Mouse (Mus musculus) kidney, adult 2 months (tissue): Measurements from ENCODE around the gene 4930442H23Rik. TPM values are rescaled to one million over a fixed set of nuclear protein-coding genes. Genes with fewer than 3 reads are reported as not detected.
A peak's percentile ranks its signal among the peaks of the same experiment; 100 is the strongest.
"Not testable (repeated sequence)": the region's sequence is repeated elsewhere in the genome, so short reads cannot be mapped to it uniquely, and the experiment has no call there.

Experiments
- DNase-seq: peaks from one replicate; pipeline ENCODE4 v3.0.0; 2021
- H3K27ac ChIP-seq: fragments of 200-500 bp; 2 replicates; pipeline ENCODE4 v1.5.1; 2012; ENCODE audit warnings: low read depth, low read length, control low read depth, inconsistent platforms; ENCODE audit not compliant: insufficient read depth
- H3K27me3 ChIP-seq: fragments of 200-500 bp; replicated peaks from 2 replicates; pipeline ENCODE4 v1.6.1; 2012; ENCODE audit warnings: mild to moderate bottlenecking, moderate library complexity, low read length, inconsistent platforms; ENCODE audit not compliant: control insufficient read depth, insufficient read depth
- H3K36me3 ChIP-seq: fragments of 200-500 bp; 2 replicates; pipeline ENCODE4 v1.6.1; 2012; ENCODE audit warnings: mild to moderate bottlenecking, moderate library complexity, low read length, inconsistent platforms; ENCODE audit not compliant: control insufficient read depth, insufficient read depth
- H3K4me1 ChIP-seq: fragments of 200-500 bp; 2 replicates; pipeline ENCODE4 v1.6.1; 2011; ENCODE audit warnings: low read length; ENCODE audit not compliant: control insufficient read depth, insufficient read depth
- H3K4me3 ChIP-seq: fragments of 200-500 bp; 2 replicates; pipeline ENCODE4 v1.5.1; 2011; ENCODE audit warnings: mild to moderate bottlenecking, low read depth, low read length, control low read depth; ENCODE audit not compliant: insufficient read depth
- CTCF ChIP-seq: fragments of 200-500 bp; conservative IDR thresholded peaks from 2 replicates; pipeline ENCODE4 v1.5.1; 2011; ENCODE audit warnings: low read depth, mild to moderate bottlenecking, control low read depth, low read length, moderate library complexity, mixed read lengths; ENCODE audit not compliant: insufficient read depth, insufficient read length
- POLR2A ChIP-seq: fragments of 200-500 bp; IDR thresholded peaks from one replicate; pipeline ENCODE4 v1.6.1; 2011; ENCODE audit warnings: low read depth, low read length, control low read depth
- WGBS: fragments of 180-500 bp; shearing (Covaris S2); methylation state at CpG from one replicate; pipeline ENCODE4 v1.1.7; 2018; 5-methylcytosine and 5-hydroxymethylcytosine counted together
- polyA plus RNA-seq: library from polyadenylated mRNA; depleted of rRNA; stranded (reverse); fragments of >200 nt; gene quantifications from 2 replicates; pipeline ENCODE4 v1.2.3, GENCODE M21; 2012

4930442H23Rik gene
- polyA plus RNA-seq, 1 experiment: not detected

- no peak overlapping the region for H3K27ac ChIP-seq
Measured at GRCm38 (mm10) chr10:81221402-81222015, 37.9 kb upstream of the 4930442H23Rik start.

GRCm38 (mm10) chr10:81217964-81218363, 34.3 kb upstream of the 4930442H23Rik start:
- no peak overlapping the region for H3K4me3 ChIP-seq
- H3K27ac ChIP-seq: no peak overlapping the region
- TF ChIP-seq POLR2A (no peak), CTCF (peak; percentile 84)
- 0 out of 2 replicates have a peak, but pooled peaks cover 3% of the 10 kb centered on the region for H3K4me1 ChIP-seq
- no peaks in the 10 kb centered on the region for H3K27me3 ChIP-seq
- no peaks in the 10 kb centered on the region for H3K36me3 ChIP-seq
- 23% methylated on average over 7 of the region's 7 CpGs for WGBS
- peak; percentile 75 for DNase-seq

More at GRCm38 (mm10) chr10:81221402-81222015, 37.9 kb upstream of the 4930442H23Rik start:
- TF ChIP-seq CTCF (no peak), POLR2A (no peak)
- Histone ChIP-seq H3K27me3 (no peaks in the 10 kb centered on the region), H3K4me3 (no peak overlapping the region), H3K36me3 (no peaks in the 10 kb centered on the region), H3K4me1 (0 out of 2 replicates have a peak, but pooled peaks cover 3% of the 10 kb centered on the region)
- WGBS: 83% methylated on average over 5 of the region's 5 CpGs
- no peak for DNase-seq

GRCm38 (mm10) chr10:81217267-81217666, 33.6 kb upstream of the 4930442H23Rik start:
- H3K27ac ChIP-seq, H3K4me1 ChIP-seq, H3K36me3 ChIP-seq, H3K4me3 ChIP-seq, H3K27me3 ChIP-seq, DNase-seq: not testable (repeated sequence)
- TF ChIP-seq CTCF: peak; percentile 55
- WGBS: 26% methylated on average over 1 of the region's 1 CpGs

GRCm38 (mm10) chr10:81216810-81217209, 33.2 kb upstream of the 4930442H23Rik start:
- Histone ChIP-seq H3K36me3 (no peaks in the 10 kb centered on the region), H3K27me3 (no peaks in the 10 kb centered on the region), H3K4me1 (0 out of 2 replicates have a peak, but pooled peaks cover 3% of the 10 kb centered on the region), H3K4me3 (no peak overlapping the region), H3K27ac (no peak overlapping the region)
- TF ChIP-seq CTCF (no peak), POLR2A (no peak)
- 89% methylated on average over 6 of the region's 6 CpGs for WGBS
- DNase-seq: no peak

- H3K27me3 ChIP-seq: no peaks in the 10 kb centered on the region
- H3K36me3 ChIP-seq: no peaks in the 10 kb centered on the region
- no peak overlapping the region for H3K4me3 ChIP-seq
- H3K4me1 ChIP-seq: 0 out of 2 replicates have a peak, but pooled peaks cover 3% of the 10 kb centered on the region
- H3K27ac ChIP-seq: no peak overlapping the region
- DNase-seq: no peak
- no peak for TF ChIP-seq POLR2A
- WGBS: 86% methylated on average over 6 of the region's 6 CpGs
Measured at GRCm38 (mm10) chr10:81216260-81216659, 32.6 kb upstream of the 4930442H23Rik start.

GRCm38 (mm10) chr10:81210154-81210553, 26.5 kb upstream of the 4930442H23Rik start:
- Histone ChIP-seq H3K27me3 (no peaks in the 10 kb centered on the region), H3K4me1 (no peaks in the 10 kb centered on the region), H3K27ac (no peak overlapping the region), H3K36me3 (no peaks in the 10 kb centered on the region), H3K4me3 (no peak overlapping the region)
- no peak for DNase-seq
- 0 out of 2 replicates have a peak, but pooled peaks have one; percentile 19 for TF ChIP-seq CTCF
- TF ChIP-seq POLR2A: no peak
- WGBS: 98% methylated on average over 5 of the region's 5 CpGs

GRCm38 (mm10) chr10:81204137-81204536, 20.5 kb upstream of the 4930442H23Rik start:
- TF ChIP-seq POLR2A: no peak
- no peak for TF ChIP-seq CTCF
- WGBS: 73% methylated on average over 4 of the region's 4 CpGs
- Histone ChIP-seq H3K4me3 (no peak overlapping the region), H3K36me3 (no peaks in the 10 kb centered on the region), H3K4me1 (no peaks in the 10 kb centered on the region), H3K27me3 (no peaks in the 10 kb centered on the region), H3K27ac (no peak overlapping the region)
- DNase-seq: no peak

- WGBS: 71% methylated on average over 8 of the region's 8 CpGs
- TF ChIP-seq POLR2A: no peak
- TF ChIP-seq CTCF: no peak
- DNase-seq: no peak
- no peaks in the 10 kb centered on the region for H3K4me1 ChIP-seq
- H3K4me3 ChIP-seq: no peak overlapping the region
- H3K27me3 ChIP-seq: no peaks in the 10 kb centered on the region
- H3K27ac ChIP-seq: no peak overlapping the region
- H3K36me3 ChIP-seq: no peaks in the 10 kb centered on the region
Measured at GRCm38 (mm10) chr10:81202978-81203720, 19.5 kb upstream of the 4930442H23Rik start.
